Mouse (Mus musculus) CD4-positive naive resting alpha-beta T cell, adult 76 days (primary cell): ENCODE measurements around the gene Tbxas1. TPM values are rescaled to one million over a fixed set of nuclear protein-coding genes. Genes with fewer than 3 reads are reported as not detected.

ENCODE experiments used
- total RNA-seq: library from RNA; stranded (reverse); gene quantifications from one replicate; pipeline ENCODE4 v1.2.4, GENCODE M21; 2023

Tbxas1 gene
- 0.76 TPM for total RNA-seq

DNA sequence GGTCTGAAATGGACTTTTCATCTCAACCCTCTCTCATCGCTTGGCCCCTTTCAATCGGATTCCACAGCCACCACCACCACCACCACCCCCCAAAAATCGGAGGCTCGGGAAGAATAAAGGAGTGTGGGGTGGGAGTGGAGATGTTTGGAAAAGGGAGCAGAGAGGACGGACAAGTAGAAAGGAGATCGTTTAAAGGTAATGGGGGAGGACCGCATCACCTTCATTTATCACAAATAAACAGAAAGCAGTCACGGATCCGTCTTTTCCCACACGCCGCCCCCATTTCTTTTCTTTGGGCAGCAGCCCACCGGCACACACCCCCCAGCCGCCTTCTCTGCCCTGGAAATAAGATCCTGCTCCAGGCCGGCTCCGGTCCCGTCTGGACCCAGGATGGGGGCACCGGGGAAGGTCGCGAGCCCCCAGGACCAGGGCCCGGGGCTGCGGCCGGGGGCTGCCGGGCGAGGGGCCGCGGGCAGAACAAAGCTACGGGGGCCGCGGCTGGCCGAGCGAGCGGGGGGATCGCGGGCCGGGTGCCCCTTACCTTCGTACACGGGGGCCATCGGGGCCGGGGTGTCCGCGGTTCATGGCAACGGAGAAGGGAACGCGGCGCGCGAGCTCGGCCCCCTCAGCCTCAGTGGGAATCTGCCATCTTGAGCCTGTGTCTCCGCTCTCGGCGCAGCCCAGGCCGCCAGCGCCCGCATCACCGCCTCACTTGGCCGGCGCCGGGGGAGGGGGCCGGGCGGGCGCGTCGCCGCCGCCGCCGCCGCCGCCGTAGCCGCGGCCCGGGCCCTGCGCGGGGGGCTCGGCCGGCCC is at the start of gene Tbxas1:
TSS of gene Tbxas1 (plus strand) at position 147 of the 813 bp plus-strand sequence.

DNA sequence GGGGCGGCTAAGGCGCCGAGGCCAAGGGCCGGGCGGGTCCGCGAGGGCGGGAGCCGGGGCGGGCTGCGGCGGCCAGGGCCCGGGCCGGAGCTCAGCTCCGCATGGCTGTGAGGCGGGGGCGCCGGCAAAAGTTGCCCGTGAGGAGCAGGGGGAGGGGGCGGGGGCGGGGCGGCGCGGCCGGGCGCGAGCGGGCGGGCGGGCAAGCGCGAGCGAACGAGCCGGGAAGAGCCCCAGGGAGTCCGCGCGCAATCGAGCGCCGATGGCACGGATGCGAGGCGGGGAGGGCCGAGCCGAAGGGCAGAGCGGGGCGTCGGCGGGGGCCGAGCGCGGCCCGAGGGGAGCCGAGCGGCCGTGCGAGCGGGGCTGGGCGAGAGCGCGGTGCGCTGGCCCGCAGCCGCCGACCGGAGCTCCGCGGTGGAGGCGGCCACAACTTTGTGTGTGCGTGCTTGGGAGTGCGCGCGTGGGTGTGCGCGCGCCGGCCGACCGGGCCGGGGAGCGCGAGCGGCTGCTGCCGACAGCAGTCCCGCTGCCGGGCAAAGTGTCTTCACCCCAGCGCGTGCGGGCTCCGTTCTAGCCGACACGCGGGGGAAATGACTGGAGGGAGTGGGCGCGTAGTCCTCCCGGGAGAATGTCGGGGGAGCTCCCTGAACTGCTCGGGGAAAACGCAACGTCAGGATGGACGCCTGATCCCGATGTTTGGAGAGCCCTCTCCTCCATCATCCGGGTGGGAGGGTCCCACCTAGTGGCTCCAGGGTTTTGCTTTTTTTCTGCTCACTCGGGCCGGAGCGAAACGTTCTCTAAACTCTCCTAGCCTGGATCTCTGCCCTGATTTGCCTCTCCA is 1.1 kb downstream of the Tbxas1 start, which contains the start of gene Hipk2:
TSS of gene Hipk2 (minus strand) at position 95 of the 841 bp plus-strand sequence.

DNA sequence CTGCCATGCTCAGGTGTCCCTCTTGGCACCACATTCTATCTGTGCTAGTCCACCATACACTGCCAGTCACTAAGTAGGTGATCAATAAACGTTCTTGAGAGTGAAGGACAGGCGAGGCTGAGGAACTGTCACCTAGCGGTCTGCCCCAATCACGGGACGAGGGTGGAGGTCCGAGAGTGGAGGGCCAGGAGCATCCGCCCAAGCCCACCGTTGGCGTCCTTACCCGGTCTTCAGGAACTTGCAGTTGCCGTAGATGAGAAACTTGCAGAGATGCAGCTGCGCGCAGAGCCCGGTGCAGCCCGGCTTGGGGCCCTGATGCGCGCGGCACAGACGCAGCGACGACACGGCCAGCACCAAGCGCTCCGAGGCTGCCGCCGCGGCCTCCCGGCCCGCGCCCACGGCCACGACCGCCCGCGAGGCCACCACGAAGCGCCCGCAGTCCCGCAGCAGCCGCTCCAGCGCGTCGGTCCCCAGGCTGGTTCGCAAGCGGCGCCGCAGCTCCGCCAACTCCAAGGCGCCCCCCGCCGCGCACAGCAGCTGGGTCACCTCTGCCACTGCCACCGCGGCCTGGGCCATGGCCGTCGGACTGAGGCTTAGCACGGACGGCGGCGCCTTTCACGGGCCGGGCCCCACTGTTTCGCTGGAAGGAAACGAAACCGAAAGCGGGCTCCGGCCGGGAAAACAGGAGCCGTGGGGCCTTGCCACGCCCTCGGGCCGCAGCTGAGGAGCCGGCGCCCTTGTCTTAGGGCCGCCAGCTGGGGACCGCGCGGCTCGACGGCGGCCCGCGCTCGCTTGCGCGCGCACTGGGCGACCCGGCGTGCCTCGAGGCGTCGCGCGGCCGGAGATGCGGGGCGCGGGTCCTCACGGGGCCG is 242.6 kb downstream of the Tbxas1 start, which contains the start of gene Parp12:
TSS of gene Parp12 (minus strand) at position 766 of the 872 bp plus-strand sequence.

Other genes with a start within 250 kb of the Tbxas1 start
- gene Klrg2, start 238.2 kb upstream of the Tbxas1 start, total RNA-seq = not detected
- not detected for gene Clec2l, start 212.3 kb upstream of the Tbxas1 start, total RNA-seq
- 34.1 TPM for gene Hipk2, start 761 bp downstream of the Tbxas1 start, total RNA-seq
- gene Parp12, start 242.9 kb downstream of the Tbxas1 start, total RNA-seq = 5.6 TPM